8 mouse cellular contexts compared by ENCODE assay signal in genomic region chr12:85487545-85488141, GRCm38 (mm10). TPM values are rescaled to one million over a fixed set of nuclear protein-coding genes. Genes with fewer than 3 reads are reported as not detected.
DNase-seq lines count a peak whose midpoint lies in the region; ATAC-seq and TF ChIP-seq lines count a peak whose summit lies in the region.

No protein-coding gene starts in this region.

- intact Hi-C loops in heart, postnatal 36 days (cut with DNase I): loop anchor here (1.0 to 5.0 kb wide), 4 partner anchors 33 to 146 kb away; no protein-coding TSS in a partner anchor

- no peak overlapping the region for H3K9ac ChIP-seq in forebrain, embryonic 12.5 days
- H3K9ac ChIP-seq in neural tube, embryonic 13.5 days: 0 out of 2 replicates have a peak overlapping the region, but pooled peaks have one; percentile 77

- H3K27me3 ChIP-seq in forebrain, embryonic 12.5 days: peaks cover 22% of the 10 kb centered on the region
- no peaks in the 10 kb centered on the region for H3K27me3 ChIP-seq in neural tube, embryonic 13.5 days

- H3K9me3 ChIP-seq in forebrain, embryonic 12.5 days: no peaks in the 10 kb centered on the region
- H3K9me3 ChIP-seq in neural tube, embryonic 13.5 days: no peaks in the 10 kb centered on the region

- ATAC-seq in forebrain, embryonic 12.5 days (ENCODE audit: low FRiP score): no peak
- peak; percentile 44; the same call in 1 of the 2 replicates for ATAC-seq in neural tube, embryonic 13.5 days (ENCODE audit: low read depth)

- peak overlapping the region; percentile 56; the same call in 1 of the 2 replicates for H3K4me3 ChIP-seq in forebrain, embryonic 12.5 days (replicated peaks)
- peak overlapping the region; percentile 54 for H3K4me3 ChIP-seq in lung, adult 2 months (replicated peaks; ENCODE audit: extremely low read depth, low read depth, low read length)
- H3K4me3 ChIP-seq in neural tube, embryonic 13.5 days: peak overlapping the region; percentile 54

- peaks cover 20% of the 10 kb centered on the region for H3K4me1 ChIP-seq in forebrain, embryonic 12.5 days
- peaks cover 10% of the 10 kb centered on the region for H3K4me1 ChIP-seq in lung, adult 2 months (ENCODE audit: control insufficient read depth, insufficient read depth, low read length)
- H3K4me1 ChIP-seq in neural tube, embryonic 13.5 days (replicated peaks): peaks cover 25% of the 10 kb centered on the region

- H3K4me2 ChIP-seq in forebrain, embryonic 12.5 days: peak overlapping the region; percentile 72
- H3K4me2 ChIP-seq in neural tube, embryonic 13.5 days: peak overlapping the region; percentile 76

- TF ChIP-seq CTCF in lung, adult 2 months (IDR thresholded peaks at IDR 0.05; ENCODE audit: insufficient read depth, low read length): peak; percentile 92

- peak; percentile 86 for DNase-seq in ES-CJ7 (ENCODE audit: low read depth, low spot score)
- DNase-seq in adrenal gland, postnatal 36 days: peak; percentile 73 to 80
- DNase-seq in heart, postnatal 36 days: peak; percentile 70 to 77
- DNase-seq in layer of hippocampus, adult 18-20 months (ENCODE audit: low spot score in 2 of 2): peak; percentile 71 to 83
- DNase-seq in lung, adult 2 months: peak; percentile 79
- peak; percentile 78 for DNase-seq in yolk sac, embryonic 10.5 days (ENCODE audit: low spot score)

- H3K27ac ChIP-seq in forebrain, embryonic 12.5 days: no peak overlapping the region
- peak overlapping the region; percentile 80 for H3K27ac ChIP-seq in neural tube, embryonic 13.5 days (replicated peaks)

- no peaks in the 10 kb centered on the region for H3K36me3 ChIP-seq in forebrain, embryonic 12.5 days (replicated peaks)
- H3K36me3 ChIP-seq in neural tube, embryonic 13.5 days: no peaks in the 10 kb centered on the region

- no peak for TF ChIP-seq POLR2A in lung, adult 2 months (IDR thresholded peaks at IDR 0.05; ENCODE audit: borderline replicate concordance, extremely low read depth, low read depth, low read length)

- 3% methylated on average over 12 of the region's 12 CpGs for WGBS in forebrain, embryonic 12.5 days
- 3% methylated on average over 12 of the region's 12 CpGs for WGBS in lung, adult 2 months
- 2% methylated on average over 12 of the region's 12 CpGs for WGBS in neural tube, embryonic 13.5 days

RNA-seq across cellular contexts. Expression of gene Fos, which starts 14.0 kb away (rescaled TPM):
- total RNA-seq in adrenal gland, postnatal 36 days (2021): 10 to 100 TPM in 1 of 2 experiments, 1 to 10 TPM in 1; 8.4 to 18.8 TPM
- polyA plus RNA-seq in forebrain, embryonic 12.5 days (2016; fragmentation: Nextera tagmentation; extraction: Ambion mirVana): 0.80 and 1.1 TPM in 2 replicates
- total RNA-seq in heart, postnatal 36 days (2021): 10 to 100 TPM in 1 of 2 experiments, 1 to 10 TPM in 1; 2.5 to 24.3 TPM
- 10 to 100 TPM; 26.1 to 28.2 TPM for total RNA-seq in layer of hippocampus, adult 18-20 months (2021)
- polyA plus RNA-seq in lung, adult 2 months (2012; rRNA removed): 37.8 and 55.0 TPM in 2 replicates
- polyA plus RNA-seq in neural tube, embryonic 13.5 days (2015; fragmentation: Nextera tagmentation; extraction: Ambion mirVana): 1.9 and 2.8 TPM in 2 replicates
